Mouse (Mus musculus) bone marrow, adult 2 months (tissue): ENCODE data around the gene Atp12a.

ENCODE experiments used
- CTCF ChIP-seq: fragments of 200-500 bp; IDR thresholded peaks from 2 replicates; pipeline ENCODE4 v1.5.1; 2011; ENCODE audit warnings: low read length, control low read depth; ENCODE audit not compliant: control insufficient read depth, insufficient read depth
- POLR2A ChIP-seq: fragments of 200-500 bp; IDR thresholded peaks from 2 replicates; pipeline ENCODE4 v1.6.1; 2011; ENCODE audit warnings: low read depth, mild to moderate bottlenecking, control low read depth, low read length, borderline replicate concordance; ENCODE audit not compliant: control insufficient read depth

DNA sequence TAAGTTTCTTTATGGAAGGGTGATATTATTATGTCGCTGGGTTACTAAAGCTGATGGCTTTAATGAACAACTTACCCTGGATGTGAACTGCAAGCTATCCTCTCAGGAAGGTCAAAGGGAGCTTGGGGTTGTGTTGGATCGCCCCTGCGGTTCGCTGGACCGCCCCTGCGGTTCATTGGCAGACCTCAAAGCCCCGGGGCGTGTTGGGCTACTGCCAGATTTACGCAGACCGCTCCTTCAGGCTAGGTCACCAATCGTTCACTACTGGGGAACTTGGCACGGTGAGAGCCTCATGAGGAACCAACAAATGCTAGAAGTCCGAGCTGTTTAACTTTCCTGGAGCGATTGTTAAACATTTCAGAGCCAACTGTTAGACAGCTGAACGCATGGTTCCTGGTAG lies 1.8 kb downstream of the Atp12a start:
- TF ChIP-seq CTCF: no peak
- no peak for TF ChIP-seq POLR2A
